Mouse (Mus musculus) A20 (cell line): Measurements from ENCODE around the gene Nmrk2.
"Not testable (repeated sequence)": the region's sequence is repeated elsewhere in the genome, so short reads cannot be mapped to it uniquely, and the experiment has no call there.

Experiments
- DNase-seq: peaks from one replicate; pipeline ENCODE4 v3.0.0-alpha.2; 2011; ENCODE audit warnings: low read depth, low spot score

Nmrk2 gene

DNA sequence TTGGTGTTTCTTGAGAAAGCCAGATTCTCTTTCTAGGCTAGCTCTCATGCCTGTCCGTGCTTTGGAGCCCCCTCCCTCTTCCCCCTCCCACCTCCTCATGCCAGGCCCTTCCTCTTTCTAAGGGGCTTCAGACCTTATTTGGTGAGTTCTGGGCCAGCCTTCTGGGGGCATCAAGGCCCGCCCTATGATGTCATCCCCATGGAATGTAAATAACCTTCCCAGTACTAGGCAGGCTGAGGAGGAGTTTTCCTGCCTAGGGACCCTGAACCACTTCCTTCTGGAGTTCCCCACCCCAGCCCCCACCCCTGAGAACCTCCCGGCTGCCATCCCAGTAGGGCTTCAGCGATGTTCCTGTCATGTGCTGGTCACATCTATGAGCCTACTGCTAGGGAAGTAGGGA, 17.1 kb downstream of the Nmrk2 start:
- no peak for DNase-seq

- no peak for DNase-seq
Measured at GRCm38 (mm10) chr10:81183805-81184204, 18.0 kb downstream of the Nmrk2 start, which contains the start of gene 4930442H23Rik. Gene 4930442H23Rik (minus strand): TSS chr10:81183849.

DNA sequence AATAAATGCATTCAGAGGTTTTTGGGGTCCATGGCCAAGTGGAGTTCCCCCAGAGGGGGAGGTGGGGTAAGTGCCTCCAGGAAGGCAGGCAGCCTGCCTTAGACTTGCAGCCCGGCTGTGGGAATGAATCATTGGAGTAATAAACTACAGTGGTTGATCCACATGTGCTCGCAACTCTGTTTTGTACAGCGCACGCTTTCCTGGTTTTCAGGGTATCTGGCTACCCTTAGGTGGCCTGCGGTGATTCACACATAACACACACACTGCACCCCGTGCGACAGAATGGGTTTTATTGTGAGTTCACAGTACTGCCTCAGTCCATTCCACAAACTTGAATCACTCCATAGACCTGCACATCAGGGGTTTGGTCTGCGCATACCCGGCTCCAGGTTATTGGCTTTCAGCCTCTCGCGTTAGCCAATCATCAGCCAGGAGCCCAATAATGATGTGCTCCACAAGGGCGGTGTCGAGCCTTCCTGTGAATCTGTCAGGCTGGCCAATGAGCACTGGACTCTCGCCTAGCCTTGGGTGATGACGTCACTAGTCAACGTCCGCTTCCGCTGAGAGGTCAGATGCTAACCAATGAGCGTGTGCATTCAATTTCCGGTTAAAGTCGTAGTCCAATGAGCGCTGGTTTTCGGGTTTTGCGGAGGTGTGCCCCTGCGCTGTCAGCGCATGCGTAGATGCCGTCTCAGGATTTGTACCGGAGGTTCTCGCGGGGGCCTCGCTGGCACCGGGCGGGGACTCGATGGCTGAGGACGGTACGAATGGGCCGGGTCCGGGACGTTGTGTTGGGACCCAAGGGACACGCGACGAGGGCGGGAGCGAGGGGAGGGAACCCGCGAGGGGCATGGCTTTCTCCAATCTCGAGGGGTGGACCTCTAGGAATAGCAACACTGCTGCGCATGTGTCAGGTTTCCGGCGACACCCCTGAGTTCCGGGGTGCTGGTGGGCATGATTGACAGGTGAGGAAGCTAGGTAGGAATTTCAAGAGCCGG, 19.2 kb downstream of the Nmrk2 start, which contains the start of gene Dapk3:
Gene Dapk3, plus strand, starts transcription at position 670 of the 998 bp plus-strand sequence.
- peak; percentile 100 for DNase-seq

GRCm38 (mm10) chr10:81181860-81182259, 20.0 kb downstream of the Nmrk2 start:
- DNase-seq, result not testable (repeated sequence)

- DNase-seq, result no peak
Measured at GRCm38 (mm10) chr10:81180946-81181345, 20.9 kb downstream of the Nmrk2 start.

GRCm38 (mm10) chr10:81179451-81180342, 22.2 kb downstream of the Nmrk2 start:
- no peak for DNase-seq

DNA sequence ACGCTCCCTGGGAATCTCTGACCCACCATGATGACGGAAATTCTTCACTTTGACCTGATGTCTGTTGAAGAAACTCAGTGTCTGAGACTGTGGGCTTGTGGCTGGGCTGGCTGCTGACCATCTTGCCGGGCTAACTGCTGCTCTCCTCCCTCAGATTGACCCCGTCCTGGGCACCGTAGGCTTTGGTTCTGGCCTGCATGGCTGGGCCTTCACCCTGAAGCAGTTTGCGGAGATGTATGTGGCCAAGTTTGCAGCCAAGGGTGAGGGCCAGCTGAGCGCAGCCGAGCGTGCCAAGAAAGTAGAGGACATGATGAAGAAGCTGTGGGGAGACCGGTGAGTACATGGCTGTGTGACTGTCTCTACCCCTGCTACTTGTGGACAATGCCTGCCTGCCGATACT, 22.9 kb downstream of the Nmrk2 start:
- no peak for DNase-seq

GRCm38 (mm10) chr10:81177958-81178712, 23.7 kb downstream of the Nmrk2 start:
- DNase-seq, result no peak

DNA sequence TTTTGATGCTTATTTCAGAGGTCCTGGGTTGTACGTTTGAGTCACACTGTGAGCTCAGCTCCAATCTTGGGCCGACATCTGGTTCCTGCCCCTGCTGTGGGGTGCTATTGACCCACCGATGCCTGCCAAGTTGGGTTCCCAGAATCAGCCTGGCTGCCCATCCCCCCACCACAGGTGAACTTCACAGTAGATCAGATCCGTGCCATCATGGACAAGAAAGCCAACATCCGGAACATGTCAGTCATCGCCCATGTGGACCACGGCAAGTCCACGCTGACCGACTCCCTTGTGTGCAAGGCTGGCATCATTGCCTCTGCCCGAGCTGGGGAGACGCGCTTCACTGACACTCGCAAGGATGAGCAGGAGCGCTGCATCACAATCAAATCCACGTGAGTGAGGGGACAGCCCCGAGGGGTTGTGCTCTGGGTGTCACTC, 24.3 kb downstream of the Nmrk2 start:
- peak; percentile 43 for DNase-seq

DNA sequence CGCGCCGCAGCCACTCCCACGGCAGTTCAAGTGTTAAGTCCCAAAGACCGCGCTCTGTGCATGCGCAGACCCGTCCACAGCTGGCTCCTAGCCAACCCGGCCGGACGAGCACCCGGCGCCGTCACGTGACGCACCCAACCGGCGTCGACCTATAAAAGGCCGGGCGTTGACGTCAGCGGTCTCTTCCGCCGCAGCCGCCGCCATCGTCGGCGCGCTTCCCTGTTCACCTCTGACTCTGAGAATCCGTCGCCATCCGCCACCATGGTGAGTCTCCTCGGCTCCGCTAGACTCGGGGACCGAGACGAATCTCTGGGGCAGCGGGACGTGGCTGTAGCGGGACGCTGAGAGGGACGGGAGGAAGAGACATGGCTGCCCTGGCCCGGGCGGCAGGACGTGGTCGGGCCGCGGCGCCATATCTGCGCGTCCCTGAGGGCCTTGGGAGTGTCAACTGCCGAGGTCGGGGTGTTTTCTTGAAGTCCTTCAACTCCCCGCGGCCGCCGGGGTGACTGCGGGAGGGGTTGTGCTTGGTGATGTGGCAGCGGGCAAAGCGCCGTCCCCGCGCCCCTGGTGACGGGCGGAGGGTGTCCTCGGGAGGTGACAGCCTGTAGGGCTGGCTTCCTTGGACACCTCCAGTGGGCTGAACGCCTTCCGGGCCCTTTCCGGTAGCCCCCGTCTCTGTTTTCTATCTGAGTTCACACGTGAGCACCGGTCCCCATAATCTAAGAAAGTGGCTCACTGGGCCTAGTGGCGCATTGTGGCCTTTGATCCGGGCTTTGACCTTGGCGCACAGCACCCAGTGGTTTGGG, 25.2 kb downstream of the Nmrk2 start, which contains the start of gene Eef2:
Gene Eef2, plus strand, starts transcription at position 166 of the 806 bp plus-strand sequence.
- peak; percentile 98 for DNase-seq

DNA sequence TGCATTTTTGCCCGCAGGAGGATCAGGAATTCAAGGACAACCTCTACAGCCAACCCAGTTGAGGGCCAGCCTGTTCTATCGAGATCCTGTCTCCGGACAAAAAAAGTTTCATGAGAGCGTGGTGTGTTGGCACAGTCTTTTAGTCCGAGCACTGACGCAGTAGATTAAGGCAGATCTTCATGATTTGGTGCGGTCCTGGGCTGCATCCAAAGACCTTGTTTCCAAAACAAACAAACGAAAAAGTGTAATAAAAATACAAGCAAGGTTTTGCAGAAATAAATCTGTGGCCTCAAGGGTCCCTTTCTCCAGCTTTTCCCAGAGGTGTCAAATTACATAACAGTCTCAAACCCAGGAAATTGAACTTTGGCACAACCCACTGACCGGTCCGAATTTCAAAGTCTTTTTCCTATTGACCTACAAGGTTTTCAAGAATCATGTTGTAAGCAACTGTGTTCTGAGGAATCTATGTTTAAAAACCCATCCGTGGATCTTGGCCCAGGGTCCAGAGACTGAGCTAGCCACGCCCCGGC, 25.9 kb downstream of the Nmrk2 start:
- DNase-seq, result no peak

DNA sequence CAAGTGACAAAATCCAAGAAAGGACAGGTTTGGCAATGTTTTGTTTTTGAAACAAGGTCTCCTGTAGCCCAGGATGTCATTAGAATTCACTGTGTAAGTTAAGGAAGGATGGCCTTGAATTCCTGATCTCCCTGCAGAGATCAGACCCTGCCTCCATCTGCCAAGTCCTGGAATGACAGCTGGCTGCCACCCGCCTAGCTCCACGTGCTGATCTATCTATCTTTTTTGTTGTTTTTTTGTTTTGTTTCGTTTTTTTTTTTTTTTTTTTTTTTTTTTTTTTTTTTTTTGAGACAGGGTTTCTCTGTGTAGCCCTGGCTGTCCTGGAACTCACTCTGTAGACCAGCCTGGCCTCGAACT, 26.5 kb downstream of the Nmrk2 start:
- not testable (repeated sequence) for DNase-seq

DNA sequence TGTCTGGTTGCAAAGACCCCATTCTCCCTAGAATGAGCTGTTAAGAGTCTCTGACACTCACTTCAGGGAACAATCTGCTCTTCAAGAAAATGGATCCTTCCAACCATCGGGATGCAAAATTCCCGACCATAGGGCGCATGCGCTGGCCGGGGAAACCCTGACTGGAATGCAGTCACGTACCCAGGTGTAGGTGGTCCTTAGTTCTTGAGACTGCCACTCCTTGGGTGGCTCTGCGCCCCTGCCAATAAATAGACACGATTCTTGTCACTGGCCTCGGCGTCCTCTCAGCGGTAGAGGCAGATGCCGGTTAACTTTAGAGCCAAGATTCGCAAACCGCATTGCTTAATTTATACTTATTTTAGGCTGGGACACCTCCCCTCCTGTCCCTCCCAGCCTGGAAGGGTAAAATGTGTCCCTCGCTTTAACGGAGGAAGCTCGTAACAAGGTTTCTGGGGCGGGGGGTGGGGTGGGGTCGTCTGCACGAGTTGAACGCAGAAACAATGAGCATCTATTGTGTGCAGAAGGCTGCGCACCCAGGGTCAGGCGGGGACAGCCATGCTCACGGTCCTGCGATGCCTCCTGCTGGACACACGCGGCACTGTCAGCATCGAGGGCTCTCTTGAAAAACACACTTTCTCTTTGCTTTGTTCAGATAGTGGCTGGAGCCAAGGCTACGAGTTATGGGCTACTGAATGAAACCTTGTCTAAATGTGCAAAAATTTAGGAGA, 27.1 kb downstream of the Nmrk2 start:
- peak; percentile 92 for DNase-seq

- DNase-seq, result peak; percentile 91
Measured at GRCm38 (mm10) chr10:81173132-81173531, 28.7 kb downstream of the Nmrk2 start.

DNA sequence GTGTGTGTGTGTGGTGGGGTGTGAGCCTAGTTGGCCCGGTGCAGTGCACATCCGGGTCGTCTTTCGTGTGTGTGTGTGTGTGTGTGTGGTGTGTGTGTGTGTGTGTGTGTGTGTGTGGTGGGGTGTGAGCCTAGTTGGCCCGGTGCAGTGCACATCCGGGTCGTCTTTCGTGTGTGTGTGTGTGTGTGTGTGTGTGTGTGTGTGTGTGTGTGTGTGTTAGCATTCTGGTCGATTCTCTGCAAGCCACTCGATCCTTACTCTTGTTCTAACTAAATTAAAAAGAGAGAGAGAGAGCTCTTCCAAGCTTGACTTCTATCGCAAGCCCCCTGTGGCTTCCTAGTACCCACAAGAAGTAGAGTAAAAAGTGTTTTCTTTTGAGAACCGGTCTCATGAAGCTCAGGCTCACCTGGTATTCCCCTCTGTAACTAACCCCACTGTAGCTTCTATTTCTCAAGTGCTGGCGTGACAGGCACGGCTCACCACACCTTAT, 32.4 kb downstream of the Nmrk2 start:
- DNase-seq, result peak; percentile 92

DNA sequence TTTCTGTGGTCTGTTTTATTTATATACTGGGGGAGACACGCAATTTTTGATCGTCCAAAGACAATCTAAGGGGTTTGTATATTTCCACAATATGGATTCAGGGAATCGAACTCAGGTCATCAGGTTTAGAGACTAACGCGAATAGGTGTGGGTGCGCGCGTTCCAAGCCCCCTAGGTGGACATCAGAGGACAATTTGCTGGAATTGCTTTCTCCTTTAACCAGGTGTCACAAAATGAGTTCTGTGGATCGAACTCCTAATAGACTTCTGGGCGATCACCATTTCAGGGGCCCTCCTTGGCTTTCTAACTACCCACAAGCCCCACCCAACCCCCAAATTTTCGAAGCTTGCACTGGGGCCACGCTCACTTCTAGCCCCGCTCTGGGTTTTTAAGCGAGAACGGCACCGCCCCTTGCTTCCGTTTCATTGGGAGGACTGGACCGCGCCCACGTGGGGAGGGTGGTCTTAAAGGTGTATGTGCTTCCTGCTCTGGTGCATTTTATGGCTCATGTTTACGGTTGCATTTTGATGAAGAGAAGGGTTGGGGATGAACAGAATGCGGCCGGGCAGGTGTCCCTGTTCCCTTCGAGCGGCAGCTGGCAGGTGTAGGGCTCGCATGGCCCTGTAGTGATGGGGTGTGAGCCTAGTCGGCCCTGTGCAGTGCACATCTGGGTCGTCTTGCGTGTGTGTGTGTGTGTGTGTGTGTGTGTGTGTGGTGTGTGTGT, 33.2 kb downstream of the Nmrk2 start:
- peak; percentile 97 for DNase-seq

DNA sequence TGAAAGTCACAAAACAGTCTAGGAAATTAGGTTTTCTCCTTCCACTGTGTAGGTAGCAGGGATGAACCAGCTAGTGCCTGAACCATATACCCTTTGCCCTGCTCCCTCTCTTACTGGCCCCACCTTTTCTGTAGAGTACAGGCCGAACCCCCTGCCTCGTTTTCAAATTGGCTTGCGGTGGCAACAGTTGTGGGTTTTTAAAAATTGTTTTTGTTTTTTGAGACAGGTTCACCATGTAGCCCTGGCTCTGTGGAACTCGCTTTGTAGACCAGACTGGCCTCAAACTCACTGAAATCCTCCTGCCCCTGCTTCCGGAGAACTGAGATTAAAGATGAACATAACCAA, 33.8 kb downstream of the Nmrk2 start:
- no peak for DNase-seq

GRCm38 (mm10) chr10:81167200-81168086, 34.4 kb downstream of the Nmrk2 start, which contains the start of gene Pias4:
Gene Pias4 (minus strand): TSS chr10:81167923.
- DNase-seq, result peak; percentile 100
